Mouse (Mus musculus) midbrain, embryonic 14.5 days (tissue): ENCODE data around the gene Cryaa. TPM values are rescaled to one million over a fixed set of nuclear protein-coding genes. Genes with fewer than 3 reads are reported as not detected.

Experiments
- ATAC-seq: fragments of 200-750 bp; cut with Nextera tagmentation; 2 replicates; pipeline ENCODE4 v1.8.0; 2017; ENCODE audit warnings: moderate number of reproducible peaks, moderate library complexity; ENCODE audit not compliant: low FRiP score, low TSS enrichment
- DNase-seq: peaks from one replicate; pipeline ENCODE4 v3.0.0-alpha.2; 2015
- H3K27ac ChIP-seq: fragments of 300-500 bp; sonication (generic); replicated peaks from 2 replicates; pipeline ENCODE4 v1.5.1; 2014; ENCODE audit warnings: mild to moderate bottlenecking, low read depth, low read length, moderate library complexity
- H3K27me3 ChIP-seq: fragments of 300-500 bp; sonication (generic); 2 replicates; pipeline ENCODE4 v1.6.1; 2014; ENCODE audit warnings: low read length, control low read depth, mixed read lengths; ENCODE audit not compliant: control insufficient read depth, insufficient read depth
- H3K36me3 ChIP-seq: fragments of 300-500 bp; sonication (generic); 2 replicates; pipeline ENCODE4 v1.6.1; 2014; ENCODE audit warnings: low read length, control low read depth; ENCODE audit not compliant: control insufficient read depth, insufficient read depth
- H3K4me1 ChIP-seq: fragments of 300-500 bp; sonication (generic); 2 replicates; pipeline ENCODE4 v1.6.1; 2014; ENCODE audit warnings: mild to moderate bottlenecking, antibody characterized with exemption, low read length, control low read depth; ENCODE audit not compliant: control insufficient read depth, insufficient read depth
- H3K4me2 ChIP-seq: fragments of 300-500 bp; sonication (generic); 2 replicates; pipeline ENCODE4 v1.6.1; 2014; ENCODE audit warnings: mild to moderate bottlenecking, low read length, moderate library complexity
- H3K4me3 ChIP-seq: fragments of 300-500 bp; sonication (generic); replicated peaks from 2 replicates; pipeline ENCODE4 v1.5.1; 2014; ENCODE audit warnings: low read depth, low read length
- H3K9ac ChIP-seq: fragments of 300-500 bp; sonication (generic); replicated peaks from 2 replicates; pipeline ENCODE4 v1.6.1; 2014; ENCODE audit warnings: mild to moderate bottlenecking, low read length, moderate library complexity
- H3K9me3 ChIP-seq: fragments of 300-500 bp; sonication (generic); 2 replicates; pipeline ENCODE4 v1.6.1; 2016; ENCODE audit warnings: low read length, control low read depth, mixed read lengths; ENCODE audit not compliant: control insufficient read depth
- WGBS: fragments of 180-500 bp; shearing (Covaris S2); extraction: QIAGEN DNeasy Blood & Tissue Kit; methylation state at CpG from one replicate; pipeline ENCODE4 v1.1.7; 2014; 5-methylcytosine and 5-hydroxymethylcytosine counted together
- polyA plus RNA-seq: library from polyadenylated mRNA; unstranded; fragments of >200 nt; fragmentation: Nextera tagmentation; extraction: Ambion mirVana; gene quantifications from 2 replicates; pipeline ENCODE4 v1.2.1, GENCODE M21; 2014

The Cryaa gene
- not detected in 2 replicates for polyA plus RNA-seq

- no peak for ATAC-seq
- H3K4me3 ChIP-seq: no peak within 1 kb of the TSS
- no peak within 1 kb of the TSS for H3K27ac ChIP-seq
Measured at GRCm38 (mm10) chr17:31677507-31677906, at the start of gene Cryaa. TSS of gene Cryaa (plus strand) at chr17:31677807.

GRCm38 (mm10) chr17:31627961-31628360 lies 49.6 kb upstream of the Cryaa start:
- Histone ChIP-seq H3K4me1 (no peaks in the 10 kb centered on the region), H3K27ac (no peak overlapping the region), H3K4me2 (no peak overlapping the region), H3K36me3 (no peaks in the 10 kb centered on the region), H3K27me3 (no peaks in the 10 kb centered on the region), H3K9me3 (no peaks in the 10 kb centered on the region), H3K9ac (no peak overlapping the region), H3K4me3 (no peak overlapping the region)
- DNase-seq (no peak), ATAC-seq (no peak)
- 93% methylated on average over 2 of the region's 2 CpGs for WGBS

More at GRCm38 (mm10) chr17:31677507-31677906, at the start of gene Cryaa:
- Histone ChIP-seq H3K9ac (no peak within 1 kb of the TSS), H3K4me1 (no peaks in the 10 kb centered on the region), H3K36me3 (no peaks in the 10 kb centered on the region), H3K4me2 (no peak within 1 kb of the TSS), H3K9me3 (no peaks in the 10 kb centered on the region), H3K27me3 (no peaks in the 10 kb centered on the region)
- 78% methylated on average over 8 of the region's 8 CpGs for WGBS
- DNase-seq: no peak

- DNase-seq (no peak), ATAC-seq (no peak)
- H3K4me3 ChIP-seq: no peak overlapping the region
- no peak overlapping the region for H3K27ac ChIP-seq
- H3K36me3 ChIP-seq: no peaks in the 10 kb centered on the region
- H3K4me1 ChIP-seq: peaks cover 2% of the 10 kb centered on the region
- 85% methylated on average over 10 of the region's 10 CpGs for WGBS
- no peak overlapping the region for H3K9ac ChIP-seq
- peaks cover 14% of the 10 kb centered on the region for H3K27me3 ChIP-seq
- H3K4me2 ChIP-seq: no peak overlapping the region
- no peaks in the 10 kb centered on the region for H3K9me3 ChIP-seq
Measured at GRCm38 (mm10) chr17:31631081-31631800, 46.4 kb upstream of the Cryaa start.

GRCm38 (mm10) chr17:31633007-31633406 lies 44.6 kb upstream of the Cryaa start:
- Histone ChIP-seq H3K9ac (no peak overlapping the region), H3K27me3 (peaks cover 26% of the 10 kb centered on the region), H3K27ac (no peak overlapping the region), H3K9me3 (no peaks in the 10 kb centered on the region), H3K4me2 (no peak overlapping the region), H3K4me1 (peaks cover 13% of the 10 kb centered on the region), H3K36me3 (no peaks in the 10 kb centered on the region), H3K4me3 (no peak overlapping the region)
- ATAC-seq (no peak), DNase-seq (no peak)
- 80% methylated on average over 6 of the region's 6 CpGs for WGBS

GRCm38 (mm10) chr17:31634896-31635295 lies 42.7 kb upstream of the Cryaa start:
- ATAC-seq: no peak
- no peak overlapping the region for H3K27ac ChIP-seq
- H3K9ac ChIP-seq: no peak overlapping the region
- H3K4me1 ChIP-seq: peaks cover 13% of the 10 kb centered on the region
- H3K4me3 ChIP-seq: no peak overlapping the region
- DNase-seq: no peak
- H3K27me3 ChIP-seq: peaks cover 26% of the 10 kb centered on the region
- WGBS: 75% methylated on average over 5 of the region's 5 CpGs
- H3K36me3 ChIP-seq: no peaks in the 10 kb centered on the region
- no peaks in the 10 kb centered on the region for H3K9me3 ChIP-seq
- H3K4me2 ChIP-seq: no peak overlapping the region

GRCm38 (mm10) chr17:31635781-31636180 lies 41.8 kb upstream of the Cryaa start:
- peak overlapping the region; percentile 91 for H3K4me2 ChIP-seq
- H3K27ac ChIP-seq: no peak overlapping the region
- H3K9me3 ChIP-seq: no peaks in the 10 kb centered on the region
- ATAC-seq: no peak
- H3K36me3 ChIP-seq: no peaks in the 10 kb centered on the region
- no peak for DNase-seq
- H3K27me3 ChIP-seq: peaks cover 26% of the 10 kb centered on the region
- 62% methylated on average over 11 of the region's 11 CpGs for WGBS
- H3K4me3 ChIP-seq: no peak overlapping the region
- no peak overlapping the region for H3K9ac ChIP-seq
- peaks cover 13% of the 10 kb centered on the region for H3K4me1 ChIP-seq

- ATAC-seq (peak; percentile 40; the same call in 1 of the 2 replicates), DNase-seq (peak; percentile 32)
- Histone ChIP-seq H3K27me3 (peaks cover 26% of the 10 kb centered on the region), H3K4me2 (peak overlapping the region; percentile 91), H3K27ac (no peak overlapping the region), H3K9ac (peak overlapping the region; percentile 46), H3K9me3 (no peaks in the 10 kb centered on the region), H3K4me3 (peak overlapping the region; percentile 46), H3K4me1 (peaks cover 13% of the 10 kb centered on the region), H3K36me3 (no peaks in the 10 kb centered on the region)
- 4% methylated on average over 45 of the region's 45 CpGs for WGBS
Measured at GRCm38 (mm10) chr17:31636277-31636941, 41.2 kb upstream of the Cryaa start.

GRCm38 (mm10) chr17:31636942-31637811 lies 40.4 kb upstream of the Cryaa start, which contains the start of gene Cbs:
TSS of gene Cbs (minus strand) at chr17:31637238.
- ATAC-seq: peak; percentile 84

More at GRCm38 (mm10) chr17:31636942-31637811, 40.4 kb upstream of the Cryaa start, which contains the start of gene Cbs:
- 2% methylated on average over 60 of the region's 61 CpGs for WGBS
- Histone ChIP-seq H3K36me3 (no peaks in the 10 kb centered on the region), H3K9ac (peak within 1 kb of the TSS; percentile 46), H3K4me1 (peaks cover 13% of the 10 kb centered on the region), H3K9me3 (no peaks in the 10 kb centered on the region), H3K4me3 (peak within 1 kb of the TSS; percentile 46), H3K27ac (peak within 1 kb of the TSS; percentile 42; the same call in 1 of the 2 replicates), H3K4me2 (peak within 1 kb of the TSS; percentile 91), H3K27me3 (peaks cover 26% of the 10 kb centered on the region)
- peak; percentile 76 for DNase-seq
